Mouse (Mus musculus) neural tube, embryonic 11.5 days (tissue): ENCODE results near the gene Atp6v1f. TPM values are rescaled to one million over a fixed set of nuclear protein-coding genes. Genes with fewer than 3 reads are reported as not detected.

Experiments used
- ATAC-seq: fragments of 200-750 bp; cut with Nextera tagmentation; 2 replicates; pipeline ENCODE4 v1.8.0; 2017; ENCODE audit warnings: moderate number of reproducible peaks, mild to moderate bottlenecking, moderate TSS enrichment, moderate library complexity; ENCODE audit not compliant: insufficient read depth, low FRiP score, low TSS enrichment
- DNase-seq: peaks from one replicate; pipeline ENCODE4 v3.0.0-alpha.2; 2015; ENCODE audit warnings: low spot score
- H3K27ac ChIP-seq: fragments of 300-500 bp; sonication (generic); 2 replicates; pipeline ENCODE4 v1.5.1; 2014; ENCODE audit warnings: low read depth, mild to moderate bottlenecking, low read length
- H3K27me3 ChIP-seq: fragments of 300-500 bp; sonication (generic); 2 replicates; pipeline ENCODE4 v1.6.1; 2014; ENCODE audit warnings: mild to moderate bottlenecking, low read length, mixed read lengths; ENCODE audit not compliant: control insufficient read depth, insufficient read depth
- H3K36me3 ChIP-seq: fragments of 300-500 bp; sonication (generic); 2 replicates; pipeline ENCODE4 v1.6.1; 2014; ENCODE audit warnings: mild to moderate bottlenecking, low read length, moderate library complexity, mixed read lengths; ENCODE audit not compliant: control insufficient read depth, insufficient read depth
- H3K4me1 ChIP-seq: fragments of 300-500 bp; sonication (generic); 2 replicates; pipeline ENCODE4 v1.6.1; 2014; ENCODE audit warnings: low read length, mixed read lengths; ENCODE audit not compliant: control insufficient read depth, insufficient read depth
- H3K4me2 ChIP-seq: fragments of 300-500 bp; sonication (generic); 2 replicates; pipeline ENCODE4 v1.6.1; 2014; ENCODE audit warnings: low read depth, mild to moderate bottlenecking, moderate library complexity
- H3K4me3 ChIP-seq: fragments of 300-500 bp; sonication (generic); 2 replicates; pipeline ENCODE4 v1.5.1; 2014; ENCODE audit warnings: low read depth, low read length
- H3K9ac ChIP-seq: fragments of 300-500 bp; sonication (generic); 2 replicates; pipeline ENCODE4 v1.6.1; 2014; ENCODE audit warnings: mild to moderate bottlenecking, low read length
- H3K9me3 ChIP-seq: fragments of 300-500 bp; sonication (generic); 2 replicates; pipeline ENCODE4 v1.6.1; 2016; ENCODE audit warnings: low read length; ENCODE audit not compliant: control insufficient read depth
- WGBS: fragments of 180-500 bp; shearing (Covaris S2); extraction: QIAGEN DNeasy Blood & Tissue Kit; methylation state at CpG from one replicate; pipeline ENCODE4 v1.1.7; 2014; 5-methylcytosine and 5-hydroxymethylcytosine counted together
- polyA plus RNA-seq: library from polyadenylated mRNA; unstranded; fragments of >200 nt; fragmentation: Nextera tagmentation; extraction: Ambion mirVana; gene quantifications from 2 replicates; pipeline ENCODE4 v1.2.1, GENCODE M21; 2014

Gene Atp6v1f
- 194 and 201 TPM in 2 replicates for polyA plus RNA-seq

DNA sequence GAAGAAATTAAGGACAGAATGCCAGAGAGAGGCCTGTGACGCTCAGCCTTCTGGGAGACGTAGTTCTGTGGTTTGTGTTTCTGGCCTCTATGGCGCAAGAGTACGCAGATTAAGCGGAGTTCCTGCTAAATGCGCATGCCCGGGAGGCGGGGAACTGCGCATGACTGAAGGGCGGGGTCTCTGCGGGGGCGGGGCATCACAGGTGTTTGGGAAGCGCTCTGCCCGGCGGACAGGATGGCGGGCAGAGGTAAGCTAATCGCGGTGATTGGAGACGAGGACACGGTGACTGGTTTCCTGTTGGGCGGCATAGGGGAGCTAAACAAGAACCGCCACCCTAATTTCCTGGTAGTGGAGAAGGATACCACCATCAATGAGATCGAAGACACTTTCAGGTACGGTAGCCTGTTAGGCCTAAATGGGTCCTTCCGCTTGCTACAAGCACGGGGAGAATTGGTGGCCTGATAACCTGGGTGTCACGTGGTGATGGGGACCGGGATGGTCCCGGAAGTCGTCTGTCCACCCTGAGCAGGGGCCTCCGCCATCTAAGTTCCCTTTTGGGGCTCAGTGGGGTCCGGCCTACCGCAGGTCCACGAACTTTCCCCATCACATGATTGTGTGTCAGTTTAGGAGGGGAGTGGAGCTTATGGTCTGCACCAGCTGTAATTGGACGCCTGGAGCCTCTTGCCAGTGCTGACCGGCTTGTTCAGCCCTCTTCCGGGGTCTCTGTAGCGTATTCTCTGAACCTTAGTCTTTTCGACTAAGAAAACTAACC, at the start of gene Atp6v1f:
TSS of gene Atp6v1f (plus strand) at position 136 of the 772 bp plus-strand sequence.
- H3K36me3 ChIP-seq, result peaks cover 5% of the 10 kb centered on the region; the same call in 1 of the 2 replicates
- peak; percentile 91 for ATAC-seq
- H3K4me2 ChIP-seq, result peak within 1 kb of the TSS; percentile 73
- H3K9ac ChIP-seq, result peak within 1 kb of the TSS; percentile 55
- no peak within 1 kb of the TSS for H3K27ac ChIP-seq
- H3K4me1 ChIP-seq, result peaks cover 6% of the 10 kb centered on the region
- under 1% methylated on average over 39 of the region's 39 CpGs for WGBS
- no peaks in the 10 kb centered on the region for H3K9me3 ChIP-seq
- H3K27me3 ChIP-seq, result no peaks in the 10 kb centered on the region
- peak within 1 kb of the TSS; percentile 57 for H3K4me3 ChIP-seq
- DNase-seq, result peak; percentile 93

DNA sequence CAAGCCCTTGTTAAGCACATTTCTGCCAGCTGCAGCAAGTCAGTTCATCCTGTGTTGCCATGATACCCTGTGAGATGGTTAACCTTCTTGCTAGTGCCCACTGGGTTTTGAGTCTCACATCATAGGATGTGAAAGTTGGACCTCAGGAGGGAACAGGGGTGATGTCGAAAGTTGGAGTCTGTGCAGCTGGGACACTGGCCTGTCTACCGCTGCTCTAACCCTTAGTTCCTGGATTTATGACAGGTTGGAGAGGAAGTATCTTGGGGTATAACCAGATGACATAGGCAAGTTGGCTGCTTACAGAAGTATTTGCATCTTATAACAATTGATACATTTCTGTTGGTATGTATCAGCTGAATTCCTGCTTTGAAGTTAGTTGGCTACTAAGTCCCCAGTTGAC, 46.9 kb upstream of the Atp6v1f start:
- Histone ChIP-seq H3K27ac (no peak overlapping the region), H3K9ac (no peak overlapping the region; the same call in 1 of the 2 replicates), H3K4me3 (no peak overlapping the region), H3K36me3 (no peaks in the 10 kb centered on the region), H3K9me3 (no peaks in the 10 kb centered on the region), H3K4me2 (no peak overlapping the region), H3K4me1 (no peaks in the 10 kb centered on the region), H3K27me3 (no peaks in the 10 kb centered on the region)
- DNase-seq, result no peak
- ATAC-seq, result no peak
- 87% methylated on average over 2 of the region's 2 CpGs for WGBS

DNA sequence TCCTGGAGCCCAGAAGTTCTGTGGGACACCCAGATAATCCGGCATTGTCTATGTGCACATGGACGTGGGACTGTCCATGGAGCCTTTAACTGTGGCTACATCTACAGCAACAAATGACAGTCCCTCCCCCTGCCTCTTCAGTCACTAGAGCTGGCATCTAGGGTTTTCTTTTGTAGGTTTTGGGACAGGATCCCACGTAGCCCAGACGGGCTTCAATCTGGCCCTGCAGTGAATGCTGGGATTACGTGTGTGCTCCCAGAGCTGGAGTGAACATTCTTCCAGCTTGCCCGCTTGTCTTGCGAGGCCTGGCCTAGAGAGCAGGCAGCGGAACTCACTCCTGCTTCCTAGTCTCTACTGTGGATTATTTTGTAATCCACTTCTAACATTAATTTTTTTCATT, 42.4 kb upstream of the Atp6v1f start:
- Histone ChIP-seq H3K4me2 (no peak overlapping the region), H3K9ac (no peak overlapping the region), H3K27ac (no peak overlapping the region), H3K4me3 (no peak overlapping the region), H3K4me1 (no peaks in the 10 kb centered on the region), H3K9me3 (no peaks in the 10 kb centered on the region), H3K36me3 (no peaks in the 10 kb centered on the region), H3K27me3 (no peaks in the 10 kb centered on the region)
- DNase-seq (no peak), ATAC-seq (no peak)
- WGBS, result 91% methylated on average over 8 of the region's 8 CpGs

DNA sequence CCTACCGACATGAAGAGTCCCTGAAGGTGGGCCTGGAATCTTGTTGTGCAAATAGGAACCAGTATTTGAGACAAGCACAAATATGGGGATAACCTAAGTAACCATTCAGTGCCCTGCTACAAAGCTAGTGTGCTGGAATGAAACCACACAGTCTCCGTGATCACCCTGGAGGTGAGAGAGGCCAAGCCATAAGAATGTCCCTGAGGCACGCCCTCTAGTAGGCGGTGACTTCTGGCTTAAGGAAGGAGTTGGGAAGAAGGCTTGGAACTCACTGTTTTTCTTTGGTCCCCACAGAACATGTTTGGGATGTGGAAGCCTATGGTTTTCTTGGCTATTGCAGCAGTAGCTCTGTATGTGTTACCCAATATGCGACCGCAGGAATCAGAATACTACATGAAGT, 41.2 kb upstream of the Atp6v1f start:
- Histone ChIP-seq H3K27ac (no peak overlapping the region), H3K36me3 (no peaks in the 10 kb centered on the region), H3K4me1 (no peaks in the 10 kb centered on the region), H3K9ac (no peak overlapping the region), H3K4me2 (no peak overlapping the region), H3K9me3 (no peaks in the 10 kb centered on the region), H3K4me3 (no peak overlapping the region), H3K27me3 (no peaks in the 10 kb centered on the region)
- DNase-seq (no peak), ATAC-seq (no peak)
- 77% methylated on average over 6 of the region's 6 CpGs for WGBS

DNA sequence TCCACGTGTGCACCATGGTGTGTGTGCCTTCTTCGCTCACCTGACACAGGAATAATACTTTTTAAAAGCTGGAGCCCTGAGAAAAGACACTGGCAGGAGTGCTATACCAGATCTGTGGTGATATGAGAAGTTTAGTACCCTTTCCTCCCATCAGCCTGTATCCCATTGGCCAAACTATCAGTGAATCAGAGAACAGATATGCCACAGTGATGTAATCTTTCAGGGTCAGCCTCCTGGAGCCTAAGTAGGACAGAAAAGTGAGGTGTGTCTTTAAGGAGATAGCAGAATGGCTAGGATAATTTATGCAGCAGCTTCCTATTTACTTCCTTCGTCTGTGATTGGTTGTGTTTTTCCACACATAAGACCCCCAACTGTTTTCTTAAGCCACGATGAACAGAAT, 39.3 kb upstream of the Atp6v1f start:
- Histone ChIP-seq H3K27me3 (peaks cover 12% of the 10 kb centered on the region; the same call in 1 of the 2 replicates), H3K9ac (no peak overlapping the region), H3K36me3 (no peaks in the 10 kb centered on the region), H3K4me3 (no peak overlapping the region), H3K4me2 (no peak overlapping the region), H3K27ac (no peak overlapping the region), H3K9me3 (no peaks in the 10 kb centered on the region), H3K4me1 (no peaks in the 10 kb centered on the region)
- no peak for DNase-seq
- WGBS, result 65% methylated on average over 4 of the region's 4 CpGs
- ATAC-seq, result no peak

DNA sequence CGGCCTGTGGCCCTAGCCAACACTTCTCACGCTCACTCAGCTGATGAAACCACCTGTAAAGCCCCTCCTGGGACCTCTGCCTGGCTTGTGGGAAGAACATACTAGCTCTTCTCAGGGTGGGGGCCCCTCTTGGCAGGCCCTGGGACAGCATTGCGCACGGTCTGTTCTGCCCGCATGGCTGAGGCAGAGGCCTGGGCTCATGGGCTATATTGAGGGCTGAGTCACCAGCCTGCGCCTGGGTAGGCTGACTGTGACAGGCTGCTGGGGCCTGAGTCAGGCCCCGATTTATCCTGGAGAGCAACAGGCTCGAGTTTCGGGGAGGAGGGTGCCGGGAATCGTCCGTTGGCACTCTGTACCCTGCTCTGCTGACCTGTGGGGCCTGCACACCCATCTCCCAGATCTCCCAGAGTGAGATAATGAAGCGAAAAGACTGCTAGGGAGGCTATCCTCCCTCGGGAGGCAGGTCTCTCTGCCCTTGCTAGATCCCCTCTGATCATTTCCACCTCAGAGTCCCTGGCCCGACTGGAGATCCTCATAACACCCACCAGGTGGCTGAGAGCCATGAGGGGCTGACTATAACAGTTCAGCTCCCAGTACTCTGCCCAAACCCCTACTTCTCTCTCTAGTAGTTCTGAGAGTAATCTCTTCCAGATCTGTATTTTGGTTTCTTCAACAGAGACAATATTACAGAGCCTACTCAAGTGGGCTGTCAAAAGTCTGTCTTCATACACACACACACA, 36.7 kb upstream of the Atp6v1f start:
- H3K4me3 ChIP-seq, result no peak overlapping the region
- H3K27me3 ChIP-seq, result peaks cover 30% of the 10 kb centered on the region
- H3K4me1 ChIP-seq, result peaks cover 20% of the 10 kb centered on the region
- H3K27ac ChIP-seq, result 0 out of 2 replicates have a peak overlapping the region, but pooled peaks have one; percentile 23
- ATAC-seq (no peak), DNase-seq (no peak)
- no peak overlapping the region for H3K9ac ChIP-seq
- WGBS, result 55% methylated on average over 15 of the region's 15 CpGs
- H3K36me3 ChIP-seq, result no peaks in the 10 kb centered on the region
- H3K4me2 ChIP-seq, result no peak overlapping the region
- no peaks in the 10 kb centered on the region for H3K9me3 ChIP-seq

DNA sequence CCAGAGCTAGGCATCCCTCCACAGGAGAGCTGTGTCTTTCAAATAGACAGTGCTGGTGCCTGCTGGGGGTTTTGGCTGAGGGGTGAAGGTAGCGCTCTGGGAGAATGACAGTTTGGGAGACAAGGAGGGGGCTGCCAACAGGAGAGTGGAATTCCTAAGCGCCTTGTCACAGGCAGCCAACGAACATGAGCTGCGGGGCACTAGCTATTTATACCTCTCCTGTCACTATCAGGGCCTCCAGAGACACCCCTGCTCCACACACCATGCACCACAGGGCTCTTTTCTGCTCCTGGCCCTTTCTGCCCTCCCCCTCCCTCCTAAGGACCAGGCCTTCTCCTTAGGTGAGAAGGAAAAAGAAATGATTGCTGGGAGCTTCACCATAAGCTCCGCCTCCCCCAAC, 36.0 kb upstream of the Atp6v1f start:
- peaks cover 30% of the 10 kb centered on the region for H3K27me3 ChIP-seq
- no peak overlapping the region for H3K9ac ChIP-seq
- ATAC-seq (no peak), DNase-seq (no peak)
- H3K27ac ChIP-seq, result no peak overlapping the region
- H3K36me3 ChIP-seq, result no peaks in the 10 kb centered on the region
- no peak overlapping the region for H3K4me2 ChIP-seq
- peaks cover 26% of the 10 kb centered on the region for H3K4me1 ChIP-seq
- 26% methylated on average over 5 of the region's 5 CpGs for WGBS
- H3K9me3 ChIP-seq, result no peaks in the 10 kb centered on the region
- H3K4me3 ChIP-seq, result no peak overlapping the region

DNA sequence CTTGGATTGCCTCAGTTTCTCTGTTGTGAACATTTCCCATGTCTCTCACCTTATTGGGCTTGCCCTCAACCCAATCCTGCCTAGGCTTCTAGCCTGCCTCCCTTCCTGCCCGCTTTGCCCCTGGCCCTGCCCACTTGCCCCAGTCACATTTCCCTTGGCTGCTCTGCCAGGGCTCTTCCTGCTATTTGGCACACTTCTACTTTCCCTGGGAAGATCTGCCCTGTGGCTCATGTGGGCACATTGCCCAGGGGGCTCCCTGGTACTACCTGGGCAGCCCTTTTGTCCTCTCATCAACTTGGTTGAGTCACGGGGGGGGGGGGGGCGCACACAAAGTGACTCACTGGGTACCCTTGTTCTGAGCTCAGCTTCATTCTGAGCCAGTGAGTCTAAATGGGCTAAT, 35.4 kb upstream of the Atp6v1f start:
- H3K9ac ChIP-seq, result no peak overlapping the region
- no peak overlapping the region for H3K27ac ChIP-seq
- DNase-seq, result no peak
- H3K4me1 ChIP-seq, result peaks cover 30% of the 10 kb centered on the region
- H3K9me3 ChIP-seq, result no peaks in the 10 kb centered on the region
- no peaks in the 10 kb centered on the region for H3K36me3 ChIP-seq
- 47% methylated on average over 3 of the region's 3 CpGs for WGBS
- H3K4me3 ChIP-seq, result no peak overlapping the region
- no peak for ATAC-seq
- peaks cover 30% of the 10 kb centered on the region for H3K27me3 ChIP-seq
- no peak overlapping the region for H3K4me2 ChIP-seq

DNA sequence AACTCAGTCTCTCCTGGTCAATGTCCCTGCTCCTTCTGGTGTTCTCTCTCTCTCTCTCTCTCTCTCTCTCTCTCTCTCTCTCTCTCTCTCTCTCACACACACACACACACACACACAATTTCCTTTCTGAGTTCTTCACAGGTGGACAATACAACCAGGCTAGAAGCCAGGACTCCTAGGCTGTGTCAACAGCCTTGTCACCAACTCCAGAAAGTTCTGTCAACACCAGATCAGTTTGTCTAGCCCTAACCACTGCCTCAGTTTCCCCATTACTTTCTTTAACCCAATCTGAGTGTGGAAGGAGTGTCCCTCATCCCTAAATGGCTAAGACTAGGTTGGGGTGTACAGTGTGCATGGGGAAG, 34.9 kb upstream of the Atp6v1f start:
- H3K4me3 ChIP-seq, result peak overlapping the region; percentile 40
- H3K9ac ChIP-seq, result peak overlapping the region; percentile 48; the same call in 1 of the 2 replicates
- H3K36me3 ChIP-seq, result no peaks in the 10 kb centered on the region
- peaks cover 30% of the 10 kb centered on the region for H3K4me1 ChIP-seq
- DNase-seq, result no peak
- H3K9me3 ChIP-seq, result no peaks in the 10 kb centered on the region
- H3K4me2 ChIP-seq, result peak overlapping the region; percentile 62
- H3K27ac ChIP-seq, result no peak overlapping the region
- no peak for ATAC-seq
- H3K27me3 ChIP-seq, result peaks cover 30% of the 10 kb centered on the region
